Mouse (Mus musculus) hindbrain, embryonic 16.5 days (tissue): ENCODE results near the gene Slc41a2. TPM values are rescaled to one million over a fixed set of nuclear protein-coding genes. Genes with fewer than 3 reads are reported as not detected.
"Not testable (repeated sequence)": the region's sequence is repeated elsewhere in the genome, so short reads cannot be mapped to it uniquely, and the experiment has no call there.

Experiments used
- ATAC-seq: fragments of 200-750 bp; cut with Nextera tagmentation; 2 replicates; pipeline ENCODE4 v1.8.0; 2017; ENCODE audit warnings: moderate TSS enrichment, moderate library complexity
- H3K27ac ChIP-seq: fragments of 300-500 bp; sonication (generic); 2 replicates; pipeline ENCODE4 v1.5.1; 2014; ENCODE audit warnings: low read depth, mild to moderate bottlenecking, control low read depth, low read length, moderate library complexity
- H3K27me3 ChIP-seq: fragments of 300-500 bp; sonication (generic); replicated peaks from 2 replicates; pipeline ENCODE4 v1.6.1; 2014; ENCODE audit warnings: low read length; ENCODE audit not compliant: control insufficient read depth, insufficient read depth
- H3K36me3 ChIP-seq: fragments of 300-500 bp; sonication (generic); 2 replicates; pipeline ENCODE4 v1.6.1; 2014; ENCODE audit warnings: mild to moderate bottlenecking, low read length, moderate library complexity, mixed read lengths; ENCODE audit not compliant: control insufficient read depth, insufficient read depth
- H3K4me1 ChIP-seq: fragments of 300-500 bp; sonication (generic); 2 replicates; pipeline ENCODE4 v1.6.1; 2014; ENCODE audit warnings: low read depth, low read length; ENCODE audit not compliant: control insufficient read depth, insufficient read depth
- H3K4me2 ChIP-seq: fragments of 300-500 bp; sonication (generic); 2 replicates; pipeline ENCODE4 v1.6.1; 2014; ENCODE audit warnings: mild to moderate bottlenecking, low read length, control low read depth, moderate library complexity
- H3K4me3 ChIP-seq: fragments of 300-500 bp; sonication (generic); 2 replicates; pipeline ENCODE4 v1.5.1; 2014; ENCODE audit warnings: mild to moderate bottlenecking, low read length, control low read depth, moderate library complexity
- H3K9ac ChIP-seq: fragments of 300-500 bp; sonication (generic); 2 replicates; pipeline ENCODE4 v1.6.1; 2014; ENCODE audit warnings: low read depth, mild to moderate bottlenecking, control low read depth, low read length, moderate library complexity
- H3K9me3 ChIP-seq: fragments of 300-500 bp; sonication (generic); 2 replicates; pipeline ENCODE4 v1.6.1; 2014; ENCODE audit warnings: mild to moderate bottlenecking, low read length, moderate library complexity; ENCODE audit not compliant: control insufficient read depth
- WGBS: fragments of 180-500 bp; shearing (Covaris S2); extraction: QIAGEN DNeasy Blood & Tissue Kit; methylation state at CpG from one replicate; pipeline ENCODE4 v1.1.7; 2014; 5-methylcytosine and 5-hydroxymethylcytosine counted together
- polyA plus RNA-seq: library from polyadenylated mRNA; unstranded; fragments of >200 nt; fragmentation: Nextera tagmentation; extraction: Ambion mirVana; gene quantifications from 2 replicates; pipeline ENCODE4 v1.2.1, GENCODE M21; 2015

Slc41a2 gene
- polyA plus RNA-seq, 1 experiment from 2014 or later = 11.0 TPM

DNA sequence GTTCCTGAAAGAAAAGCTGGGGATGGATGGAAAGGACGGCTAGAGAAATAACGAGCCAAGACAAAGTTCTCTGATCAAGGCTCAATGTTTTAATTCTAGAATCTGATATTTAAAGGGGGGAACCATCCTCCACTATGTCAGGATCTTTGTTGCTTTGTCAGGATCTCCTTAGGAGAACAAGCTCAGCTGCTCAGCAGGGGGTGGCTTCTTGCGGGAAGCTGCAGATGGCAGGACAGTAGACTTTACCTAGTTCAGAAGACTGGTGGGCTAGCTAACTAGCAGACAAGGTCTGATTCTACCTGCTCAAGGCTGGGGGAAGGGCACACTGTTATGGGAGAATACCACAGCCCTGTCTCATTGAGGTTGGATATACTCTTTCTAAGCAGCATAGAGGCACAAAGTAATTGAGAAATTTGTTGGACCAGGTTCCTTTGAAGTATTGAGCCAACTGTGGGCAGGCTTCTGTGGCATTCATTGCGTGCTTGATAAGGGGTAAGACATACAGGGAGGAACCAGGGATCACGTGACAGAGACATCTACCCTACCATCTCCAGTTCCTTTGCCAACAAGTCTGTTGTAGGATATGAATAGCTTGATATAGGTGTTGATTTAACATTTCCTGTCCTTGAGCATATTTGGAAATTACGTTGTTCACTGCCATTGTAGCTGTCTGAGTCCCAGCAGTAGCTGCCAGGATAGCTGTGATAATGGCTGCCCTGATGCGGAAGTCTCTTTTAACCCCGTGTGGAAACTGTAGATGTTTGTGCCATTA is 39.4 kb upstream of the Slc41a2 start:
- Histone ChIP-seq H3K27me3 (no peaks in the 10 kb centered on the region), H3K9ac (no peak overlapping the region), H3K4me2 (no peak overlapping the region), H3K36me3 (no peaks in the 10 kb centered on the region), H3K27ac (no peak overlapping the region), H3K4me1 (no peaks in the 10 kb centered on the region), H3K9me3 (no peaks in the 10 kb centered on the region), H3K4me3 (no peak overlapping the region)
- WGBS = 87% methylated on average over 8 of the region's 8 CpGs
- ATAC-seq = no peak

GRCm38 (mm10) chr10:83375458-83375857 is 37.8 kb upstream of the Slc41a2 start:
- not testable (repeated sequence) for ATAC-seq, H3K9me3 ChIP-seq, H3K36me3 ChIP-seq, H3K27me3 ChIP-seq, H3K4me3 ChIP-seq, H3K27ac ChIP-seq, H3K4me1 ChIP-seq, H3K9ac ChIP-seq, H3K4me2 ChIP-seq
- WGBS = 96% methylated on average over 5 of the region's 5 CpGs

DNA sequence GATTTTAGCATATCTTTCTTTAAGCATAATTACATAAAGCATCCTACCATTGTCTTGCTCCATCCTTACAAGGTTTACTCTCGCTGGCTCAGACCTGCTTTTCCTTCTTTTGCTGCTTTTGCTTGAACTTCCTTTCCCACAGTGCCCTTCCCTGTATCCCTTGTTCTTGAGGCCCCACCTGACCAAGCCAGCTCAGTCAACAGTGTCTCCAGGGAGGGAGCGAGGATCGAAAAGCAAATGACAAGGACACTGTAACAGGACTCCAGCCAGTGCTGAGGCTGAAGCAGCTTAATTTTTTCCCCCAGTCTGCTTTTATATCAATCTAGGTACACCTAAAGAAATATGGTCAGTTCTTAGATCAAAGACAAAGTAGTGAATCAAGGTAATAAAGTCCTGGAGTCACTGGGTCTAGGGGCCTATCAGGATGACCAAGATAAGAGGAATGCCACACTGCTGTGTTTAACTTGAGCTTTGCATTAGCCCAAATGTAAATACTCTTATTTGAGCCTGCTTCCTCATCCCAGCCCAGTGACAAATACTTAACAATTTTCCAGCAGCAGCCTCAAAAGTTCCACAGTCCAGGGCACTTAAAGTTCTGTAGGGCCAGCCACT is 36.5 kb upstream of the Slc41a2 start:
- H3K9me3 ChIP-seq = no peaks in the 10 kb centered on the region
- H3K27me3 ChIP-seq = no peaks in the 10 kb centered on the region
- H3K4me2 ChIP-seq = no peak overlapping the region
- no peaks in the 10 kb centered on the region for H3K4me1 ChIP-seq
- H3K36me3 ChIP-seq = peaks cover 10% of the 10 kb centered on the region
- no peak overlapping the region for H3K9ac ChIP-seq
- 90% methylated on average over 3 of the region's 3 CpGs for WGBS
- no peak for ATAC-seq
- H3K27ac ChIP-seq = no peak overlapping the region
- no peak overlapping the region for H3K4me3 ChIP-seq

DNA sequence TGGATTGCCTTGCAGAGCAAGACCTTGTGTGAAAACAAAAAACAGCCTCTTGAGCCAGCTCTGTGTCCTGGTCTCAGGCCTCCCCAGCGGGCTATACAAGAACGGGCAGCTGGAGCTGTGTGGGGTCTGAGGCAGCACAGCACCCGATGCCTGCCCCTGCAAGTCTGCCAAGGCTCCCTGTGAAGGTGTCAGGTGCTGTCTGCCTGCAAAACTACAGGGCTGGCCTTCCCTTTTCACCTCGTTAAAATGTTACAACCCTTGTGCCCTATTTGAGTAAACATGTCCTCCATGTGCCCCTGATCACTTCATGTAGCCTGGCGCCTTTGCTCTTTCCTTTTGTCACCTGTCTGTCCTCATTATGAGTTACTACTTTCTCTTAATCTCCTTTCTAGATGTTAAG is 31.2 kb upstream of the Slc41a2 start:
- no peak overlapping the region for H3K9ac ChIP-seq
- no peaks in the 10 kb centered on the region for H3K27me3 ChIP-seq
- H3K36me3 ChIP-seq = peaks cover 22% of the 10 kb centered on the region
- ATAC-seq = no peak
- 83% methylated on average over 5 of the region's 5 CpGs for WGBS
- no peak overlapping the region for H3K27ac ChIP-seq
- no peak overlapping the region for H3K4me2 ChIP-seq
- H3K9me3 ChIP-seq = no peaks in the 10 kb centered on the region
- no peaks in the 10 kb centered on the region for H3K4me1 ChIP-seq
- no peak overlapping the region for H3K4me3 ChIP-seq

GRCm38 (mm10) chr10:83363451-83363850 is 25.8 kb upstream of the Slc41a2 start:
- WGBS = 94% methylated on average over 8 of the region's 8 CpGs
- Histone ChIP-seq H3K27ac (no peak overlapping the region), H3K4me2 (no peak overlapping the region), H3K27me3 (no peaks in the 10 kb centered on the region), H3K9me3 (no peaks in the 10 kb centered on the region), H3K4me1 (peaks cover 11% of the 10 kb centered on the region), H3K9ac (no peak overlapping the region), H3K4me3 (no peak overlapping the region), H3K36me3 (peaks cover 16% of the 10 kb centered on the region)
- no peak for ATAC-seq

- Histone ChIP-seq H3K27me3 (no peaks in the 10 kb centered on the region), H3K27ac (no peak overlapping the region), H3K4me1 (peaks cover 11% of the 10 kb centered on the region), H3K4me3 (no peak overlapping the region), H3K36me3 (peaks cover 12% of the 10 kb centered on the region), H3K9me3 (no peaks in the 10 kb centered on the region), H3K4me2 (peak overlapping the region; percentile 78), H3K9ac (no peak overlapping the region)
- 47% methylated on average over 5 of the region's 5 CpGs for WGBS
- no peak for ATAC-seq
Measured at GRCm38 (mm10) chr10:83361643-83362382, 24.1 kb upstream of the Slc41a2 start.

DNA sequence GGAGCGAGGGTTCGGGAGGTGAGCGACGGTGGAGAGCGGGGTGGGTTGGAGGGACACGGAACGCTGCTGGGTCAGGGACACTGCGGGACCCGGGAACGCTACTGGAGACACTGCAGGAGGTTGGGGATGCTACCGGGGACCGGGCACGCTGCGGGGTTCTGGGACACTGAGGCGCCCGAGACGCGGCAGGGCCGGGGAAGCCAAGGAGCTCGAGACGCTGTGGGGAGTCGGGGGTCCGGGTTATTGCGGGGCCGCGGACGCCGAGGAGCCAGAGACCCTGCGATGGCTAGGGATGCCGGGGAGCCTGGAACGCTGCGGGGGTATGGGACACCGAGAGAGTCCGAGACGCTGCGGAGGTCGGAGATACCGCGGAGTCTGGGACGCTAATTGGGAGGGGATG is 22.7 kb upstream of the Slc41a2 start:
- Histone ChIP-seq H3K27ac (peak overlapping the region; percentile 68), H3K9me3 (no peaks in the 10 kb centered on the region), H3K4me3 (peak overlapping the region; percentile 93), H3K9ac (peak overlapping the region; percentile 82), H3K36me3 (peaks cover 4% of the 10 kb centered on the region; the same call in 1 of the 2 replicates), H3K4me1 (peaks cover 11% of the 10 kb centered on the region), H3K27me3 (no peaks in the 10 kb centered on the region), H3K4me2 (peak overlapping the region; percentile 78)
- ATAC-seq = peak; percentile 83; the same call in 1 of the 2 replicates
- WGBS = under 1% methylated on average over 37 of the region's 40 CpGs

- H3K27me3 ChIP-seq = no peaks in the 10 kb centered on the region
- H3K4me1 ChIP-seq = peaks cover 11% of the 10 kb centered on the region
- ATAC-seq = peak; percentile 99
- peak within 1 kb of the TSS; percentile 93 for H3K4me3 ChIP-seq
- peaks cover 4% of the 10 kb centered on the region; the same call in 1 of the 2 replicates for H3K36me3 ChIP-seq
- no peaks in the 10 kb centered on the region for H3K9me3 ChIP-seq
- peak within 1 kb of the TSS; percentile 82 for H3K9ac ChIP-seq
- 0% methylated on average over 30 of the region's 30 CpGs for WGBS
- peak within 1 kb of the TSS; percentile 71 for H3K27ac ChIP-seq
- peak within 1 kb of the TSS; percentile 78 for H3K4me2 ChIP-seq
Measured at GRCm38 (mm10) chr10:83359956-83360355, 22.3 kb upstream of the Slc41a2 start, which contains the start of gene D10Wsu102e. Gene D10Wsu102e, plus strand, starts transcription at chr10:83360221.

DNA sequence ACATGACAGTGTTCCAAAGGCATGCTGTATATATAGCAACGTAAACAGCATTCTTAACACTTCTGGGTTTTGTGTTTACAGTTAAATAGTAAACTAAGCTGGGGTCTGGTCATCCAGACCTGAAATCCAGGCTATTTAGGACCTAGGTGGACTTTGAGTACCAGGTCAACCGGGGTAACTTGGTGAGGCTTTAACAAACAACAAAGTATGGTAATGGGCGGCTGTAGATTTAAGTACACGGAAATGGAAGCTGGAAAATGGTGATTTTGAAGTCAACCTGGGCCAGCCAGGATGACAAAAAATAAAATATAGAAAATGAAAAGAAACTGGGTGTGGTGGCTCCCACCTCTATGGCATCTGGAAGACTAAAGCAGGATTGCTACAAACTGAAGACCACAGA is 21.8 kb upstream of the Slc41a2 start:
- H3K27ac ChIP-seq = peak overlapping the region; percentile 71
- H3K9ac ChIP-seq = peak overlapping the region; percentile 51; the same call in 1 of the 2 replicates
- H3K4me2 ChIP-seq = peak overlapping the region; percentile 62
- H3K36me3 ChIP-seq = peaks cover 4% of the 10 kb centered on the region; the same call in 1 of the 2 replicates
- 88% methylated on average over 4 of the region's 4 CpGs for WGBS
- H3K27me3 ChIP-seq = no peaks in the 10 kb centered on the region
- ATAC-seq = no peak
- peaks cover 11% of the 10 kb centered on the region for H3K4me1 ChIP-seq
- no peaks in the 10 kb centered on the region for H3K9me3 ChIP-seq
- peak overlapping the region; percentile 93 for H3K4me3 ChIP-seq
